Mouse (Mus musculus) cerebellum, adult 2 months (tissue): ENCODE results near the gene Lmf1. TPM values are rescaled to one million over a fixed set of nuclear protein-coding genes. Genes with fewer than 3 reads are reported as not detected.
A peak's percentile ranks its signal among the peaks of the same experiment; 100 is the strongest.

Experiments used
- DNase-seq, 2 experiments: peaks; one replicate each; pipeline ENCODE4 v3.0.0; 2021
- H3K27ac ChIP-seq: fragments of 200-500 bp; 2 replicates; pipeline ENCODE4 v1.5.1; 2012; ENCODE audit warnings: low read length, control low read depth, inconsistent platforms; ENCODE audit not compliant: insufficient read depth
- H3K27me3 ChIP-seq: fragments of 200-500 bp; 2 replicates; pipeline ENCODE4 v1.6.1; 2012; ENCODE audit warnings: inconsistent platforms, mild to moderate bottlenecking, low read length, moderate library complexity; ENCODE audit not compliant: control insufficient read depth, insufficient read depth
- H3K4me1 ChIP-seq: fragments of 200-500 bp; 2 replicates; pipeline ENCODE4 v1.6.1; 2011; ENCODE audit warnings: low read length; ENCODE audit not compliant: control insufficient read depth, insufficient read depth
- H3K4me3 ChIP-seq: fragments of 200-500 bp; replicated peaks from 2 replicates; pipeline ENCODE3; 2011; ENCODE audit warnings: mild to moderate bottlenecking, low read depth, low read length, control low read depth; ENCODE audit not compliant: insufficient read depth
- CTCF ChIP-seq: fragments of 200-500 bp; IDR thresholded peaks from 2 replicates; pipeline ENCODE4 v1.5.1; 2011; ENCODE audit warnings: low read depth, mild to moderate bottlenecking, control low read depth, low read length, moderate library complexity, borderline replicate concordance; ENCODE audit not compliant: insufficient read depth
- POLR2A ChIP-seq: fragments of 200-500 bp; IDR thresholded peaks from 2 replicates; pipeline ENCODE4 v1.6.1; 2011; ENCODE audit warnings: low read length, control low read depth, borderline replicate concordance; ENCODE audit not compliant: insufficient read depth
- WGBS: fragments of 180-500 bp; shearing (Covaris S2); methylation state at CpG from one replicate; pipeline ENCODE4 v1.1.7; 2018; 5-methylcytosine and 5-hydroxymethylcytosine counted together
- polyA plus RNA-seq: library from polyadenylated mRNA; depleted of rRNA; stranded (reverse); fragments of >200 nt; gene quantifications from 2 replicates; pipeline ENCODE4 v1.2.3, GENCODE M21; 2012

Lmf1 gene
- polyA plus RNA-seq, 1 experiment = 19.1 TPM

- peak; percentile 69 to 73 for DNase-seq
- Histone ChIP-seq H3K27ac (peak within 1 kb of the TSS; percentile 25; the same call in 1 of the 2 replicates), H3K4me3 (peak within 1 kb of the TSS; percentile 58), H3K4me1 (peaks cover 5% of the 10 kb centered on the region; the same call in 1 of the 2 replicates), H3K27me3 (peaks cover 1% of the 10 kb centered on the region; the same call in 1 of the 2 replicates)
- TF ChIP-seq POLR2A = peak; percentile 41; the same call in 1 of the 2 replicates
- peak; percentile 27; the same call in 1 of the 2 replicates for TF ChIP-seq CTCF
- WGBS = 3% methylated on average over 61 of the region's 61 CpGs
Observed at GRCm38 (mm10) chr17:25570648-25571452, 8.0 kb upstream of the Lmf1 start, which contains the start of gene Sox8. TSS of gene Sox8 (minus strand) at chr17:25570686.

DNA sequence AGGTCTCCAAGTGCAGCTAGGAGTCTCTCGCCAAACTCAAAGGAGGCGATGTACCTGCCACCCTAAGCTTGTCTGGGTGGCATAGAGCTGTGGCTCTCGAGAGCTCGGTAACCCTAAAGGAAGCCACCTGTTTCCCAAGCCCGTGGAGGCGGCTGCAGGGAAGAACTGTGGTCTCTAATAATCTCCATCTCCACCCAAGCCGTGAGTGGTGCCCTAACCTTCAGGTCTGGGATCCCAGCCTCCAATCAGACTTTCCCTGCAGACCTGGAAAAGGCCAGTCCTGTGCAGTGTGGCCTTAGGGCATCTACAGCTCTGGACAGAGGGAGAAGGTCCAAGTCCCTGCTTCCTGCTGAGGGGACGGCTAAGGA, 7.4 kb upstream of the Lmf1 start:
- H3K27ac ChIP-seq = no peak overlapping the region
- H3K4me3 ChIP-seq = peak overlapping the region; percentile 21
- no peak for DNase-seq

GRCm38 (mm10) chr17:25575208-25575971, 3.5 kb upstream of the Lmf1 start:
- no peak overlapping the region for H3K4me3 ChIP-seq
- no peak overlapping the region for H3K27ac ChIP-seq
- H3K27me3 ChIP-seq = peaks cover 1% of the 10 kb centered on the region; the same call in 1 of the 2 replicates
- DNase-seq = peak in 1 of 2 experiments; percentile 39
- peaks cover 2% of the 10 kb centered on the region; the same call in 1 of the 2 replicates for H3K4me1 ChIP-seq
- 43% methylated on average over 12 of the region's 12 CpGs for WGBS
- no peak for TF ChIP-seq POLR2A
- no peak for TF ChIP-seq CTCF

More for the DNA sequence above, 7.4 kb upstream of the Lmf1 start:
- H3K27me3 ChIP-seq = peaks cover 1% of the 10 kb centered on the region; the same call in 1 of the 2 replicates
- WGBS = 28% methylated on average over 8 of the region's 8 CpGs
- TF ChIP-seq POLR2A = no peak
- no peak for TF ChIP-seq CTCF
- peaks cover 5% of the 10 kb centered on the region; the same call in 1 of the 2 replicates for H3K4me1 ChIP-seq

DNA sequence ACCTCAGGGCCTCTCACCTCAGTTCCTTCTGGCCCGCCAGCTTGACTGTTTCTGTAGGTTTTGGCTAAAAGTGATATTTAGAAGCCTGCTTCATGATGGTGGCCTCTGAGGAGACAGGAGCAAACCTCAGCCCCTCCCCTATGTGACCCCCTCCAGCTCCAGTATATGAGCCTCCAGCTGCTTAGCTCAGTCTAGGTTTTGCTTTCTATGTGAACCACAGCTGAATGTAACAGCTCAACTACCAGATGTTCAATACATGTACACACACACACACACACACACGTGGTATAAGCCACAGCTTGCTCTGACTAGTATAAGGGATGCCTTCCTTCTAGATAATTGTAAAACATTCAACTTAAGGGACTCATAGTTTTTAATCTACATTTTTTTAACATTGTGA, 2.9 kb upstream of the Lmf1 start:
- 0 out of 2 replicates have a peak, but pooled peaks cover 1% of the 10 kb centered on the region for H3K27me3 ChIP-seq
- 78% methylated on average over 2 of the region's 2 CpGs for WGBS
- H3K4me1 ChIP-seq = peaks cover 2% of the 10 kb centered on the region; the same call in 1 of the 2 replicates
- no peak overlapping the region for H3K4me3 ChIP-seq
- TF ChIP-seq CTCF (no peak), POLR2A (no peak)
- no peak for DNase-seq
- H3K27ac ChIP-seq = no peak overlapping the region

DNA sequence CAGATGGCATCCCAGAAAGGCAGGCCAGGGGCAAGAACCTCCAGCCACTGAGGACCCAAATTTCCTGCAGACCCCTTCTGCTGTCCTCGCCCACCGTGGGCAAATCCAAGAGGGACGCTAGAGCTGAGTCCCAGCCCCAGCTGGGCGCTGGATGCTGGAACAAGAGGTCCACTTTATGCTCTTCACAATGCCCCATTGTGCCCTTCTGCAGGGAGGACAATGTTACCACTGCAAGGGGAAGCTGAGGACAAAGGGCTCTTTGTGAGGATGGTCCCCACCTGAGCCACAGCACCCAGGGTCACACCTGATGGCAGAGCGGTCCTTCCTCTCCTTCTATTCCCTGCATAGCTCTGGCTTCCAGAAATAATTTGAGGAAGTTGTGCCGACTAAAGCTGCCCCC, 1.6 kb upstream of the Lmf1 start:
- no peak for DNase-seq
- H3K27me3 ChIP-seq = no peaks in the 10 kb centered on the region
- no peak for TF ChIP-seq POLR2A
- TF ChIP-seq CTCF = no peak
- WGBS = 65% methylated on average over 6 of the region's 6 CpGs
- no peak overlapping the region for H3K4me3 ChIP-seq
- peak overlapping the region; percentile 75 for H3K27ac ChIP-seq
- peaks cover 6% of the 10 kb centered on the region; the same call in 1 of the 2 replicates for H3K4me1 ChIP-seq

DNA sequence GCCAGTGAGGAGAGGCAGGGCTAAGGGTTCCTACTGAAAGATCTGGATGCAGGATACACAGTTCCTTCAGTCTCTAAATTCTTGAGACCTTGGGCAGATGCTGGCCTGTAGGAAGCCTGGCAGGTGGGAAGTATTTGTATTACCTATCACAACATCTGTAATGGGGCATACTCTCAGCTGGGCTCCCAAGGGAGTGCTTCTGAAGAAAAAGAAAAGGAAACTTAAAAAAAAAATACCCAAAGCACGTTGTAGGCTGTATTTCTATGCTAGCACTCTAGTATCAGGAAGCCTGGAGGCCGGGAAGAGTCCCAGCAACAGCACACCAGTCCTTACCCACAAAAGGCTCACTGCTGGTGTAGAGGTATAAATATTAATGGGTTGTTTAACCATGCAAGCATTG, 1.2 kb upstream of the Lmf1 start:
- no peak for DNase-seq
- H3K27me3 ChIP-seq = no peaks in the 10 kb centered on the region
- H3K27ac ChIP-seq = no peak overlapping the region; the same call in 1 of the 2 replicates
- WGBS = 87% methylated on average over 2 of the region's 2 CpGs
- TF ChIP-seq CTCF (no peak), POLR2A (no peak)
- H3K4me3 ChIP-seq = no peak overlapping the region
- peaks cover 6% of the 10 kb centered on the region; the same call in 1 of the 2 replicates for H3K4me1 ChIP-seq

DNA sequence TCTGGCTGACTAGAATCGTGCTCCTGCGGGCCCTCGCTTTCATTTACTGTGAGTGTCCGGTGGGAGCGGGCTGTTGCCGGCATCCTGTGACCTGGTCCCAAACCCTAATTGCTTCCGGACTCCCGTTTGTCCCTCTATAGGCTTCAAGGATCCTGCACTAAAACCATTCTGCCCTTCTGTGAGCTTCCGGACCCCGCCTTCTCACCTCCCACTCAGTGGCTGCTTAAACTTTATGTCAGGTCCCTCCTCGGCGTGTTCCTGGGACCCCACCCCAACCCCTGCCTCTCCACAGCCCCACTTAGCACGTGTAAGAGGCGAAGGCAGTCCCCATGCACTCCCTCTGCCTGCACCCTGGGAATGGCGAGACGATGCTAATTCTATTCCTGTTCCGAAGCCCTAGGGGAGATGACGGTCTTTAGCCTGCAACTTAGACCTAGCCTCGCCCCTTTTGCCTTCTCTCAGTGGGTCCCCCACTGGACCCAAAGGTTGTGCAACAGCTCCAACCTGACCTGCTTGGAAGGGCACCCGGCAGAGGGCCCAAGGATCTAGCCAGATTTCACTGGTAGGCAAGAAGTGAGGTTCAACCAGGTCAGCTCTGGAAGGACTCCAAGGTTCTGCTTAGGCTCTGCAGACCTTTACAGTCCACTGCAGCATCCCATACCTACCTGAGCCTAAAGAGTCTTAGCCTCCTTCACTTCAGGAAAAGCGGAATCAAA, 605 bp downstream of the Lmf1 start:
- Histone ChIP-seq H3K27me3 (no peaks in the 10 kb centered on the region), H3K4me3 (peak overlapping the region; percentile 76), H3K27ac (no peak overlapping the region), H3K4me1 (peaks cover 6% of the 10 kb centered on the region; the same call in 1 of the 2 replicates)
- WGBS = 8% methylated on average over 21 of the region's 21 CpGs
- peak in 1 of 2 experiments; percentile 38 for DNase-seq
- TF ChIP-seq CTCF (no peak), POLR2A (no peak)
